ENCODE assay signal across 22 mouse cellular contexts in the genomic region with DNA sequence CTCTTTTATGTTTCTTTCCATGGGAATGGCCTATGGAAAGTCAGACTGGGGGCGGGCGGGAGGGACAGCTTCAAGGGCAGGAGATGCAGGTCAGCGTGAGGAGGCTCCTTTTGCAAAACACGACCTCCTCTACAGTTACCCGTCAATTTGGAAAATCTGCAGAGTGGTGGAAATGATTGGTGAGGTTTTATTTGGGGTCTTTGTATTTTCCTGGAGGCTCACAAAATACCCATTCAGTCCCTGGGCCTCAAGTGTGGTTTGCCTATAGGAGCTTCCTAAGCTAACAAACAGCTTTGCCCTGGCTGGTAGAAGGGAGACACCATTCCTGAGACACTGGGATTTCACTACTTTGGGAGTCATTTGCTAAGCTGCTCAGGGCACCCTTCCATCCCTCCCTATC. TPM values are rescaled to one million over a fixed set of nuclear protein-coding genes. Genes with fewer than 3 reads are reported as not detected.
DNase-seq lines count a peak whose midpoint lies in the region; ATAC-seq and TF ChIP-seq lines count a peak whose summit lies in the region.
"Had no signal": no experiment of that assay in that cellular context is flagged by ENCODE, and none has a peak within 500 bp of the region (broad histone marks: within the 10 kb centered on the region; RNA-seq: fewer than 3 reads in every experiment).

No protein-coding gene starts in this region.

- no peak overlapping the region for H3K9ac ChIP-seq in lung, postnatal 0 days (replicated peaks; ENCODE audit: low read depth)
- H3K9ac ChIP-seq in neural tube, embryonic 15.5 days (replicated peaks), result no peak overlapping the region
- H3K9ac ChIP-seq in stomach, embryonic 15.5 days, result no peak overlapping the region
- H3K9ac ChIP-seq: embryonic facial prominence, embryonic 15.5 days; hindbrain, embryonic 14.5 days had no signal

- no peak for TF ChIP-seq CTCF in lung, adult 2 months (IDR thresholded peaks at IDR 0.05; ENCODE audit: insufficient read depth, low read length)
- no peak for TF ChIP-seq CTCF in lung, postnatal 0 days (IDR thresholded peaks at IDR 0.05)
- no peak for TF ChIP-seq CTCF in cerebellum, adult 2 months (IDR thresholded peaks at IDR 0.05; ENCODE audit: borderline replicate concordance, insufficient read depth, low read depth, low read length)

- no peaks in the 10 kb centered on the region; the same call in 1 of the 2 replicates for H3K4me1 ChIP-seq in lung, adult 2 months (ENCODE audit: control insufficient read depth, insufficient read depth, low read length)
- H3K4me1 ChIP-seq in lung, postnatal 0 days (ENCODE audit: insufficient read depth, low read depth, low read length), result 0 out of 2 replicates have a peak, but pooled peaks cover 3% of the 10 kb centered on the region
- H3K4me1 ChIP-seq in neural tube, embryonic 15.5 days, result peaks cover 23% of the 10 kb centered on the region
- peaks cover 5% of the 10 kb centered on the region; the same call in 1 of the 2 replicates for H3K4me1 ChIP-seq in stomach, embryonic 15.5 days
- H3K4me1 ChIP-seq in cerebellum, adult 2 months (ENCODE audit: control insufficient read depth, insufficient read depth, low read length), result no peaks in the 10 kb centered on the region; the same call in 1 of the 2 replicates

- WGBS in lung, adult 2 months, result 30% methylated on average over 5 of the region's 5 CpGs
- 18% methylated on average over 5 of the region's 5 CpGs for WGBS in lung, postnatal 0 days
- WGBS in neural tube, embryonic 15.5 days, result 4% methylated on average over 5 of the region's 5 CpGs
- WGBS in stomach, embryonic 15.5 days, result 19% methylated on average over 5 of the region's 5 CpGs
- 41% methylated on average over 5 of the region's 5 CpGs for WGBS in cerebellum, adult 2 months

- peak overlapping the region; percentile 91 for H3K27ac ChIP-seq in lung, postnatal 0 days (ENCODE audit: low read length)
- no peak overlapping the region for H3K27ac ChIP-seq in neural tube, embryonic 15.5 days (replicated peaks)
- H3K27ac ChIP-seq in stomach, embryonic 15.5 days, result peak overlapping the region; percentile 74
- H3K27ac ChIP-seq in cerebellum, adult 2 months (ENCODE audit: insufficient read depth, low read length), result no peak overlapping the region
- H3K27ac ChIP-seq: embryonic facial prominence, embryonic 15.5 days; forebrain, embryonic 10.5 days; heart, embryonic 10.5 days; hindbrain, embryonic 14.5 days had no signal

- H3K4me2 ChIP-seq in lung, postnatal 0 days (replicated peaks; ENCODE audit: low read depth, low read length), result peak overlapping the region; percentile 62; the same call in 1 of the 2 replicates
- no peak overlapping the region for H3K4me2 ChIP-seq in neural tube, embryonic 15.5 days
- H3K4me2 ChIP-seq in stomach, embryonic 15.5 days, result peak overlapping the region; percentile 39
- H3K4me2 ChIP-seq: embryonic facial prominence, embryonic 15.5 days; hindbrain, embryonic 14.5 days had no signal

- DNase-seq in lung, adult 2 months, result peak; percentile 19
- DNase-seq in lung, adult 18-20 months, result no peak
- DNase-seq in lung, postnatal 0 days (ENCODE audit: low spot score), result peak; percentile 6
- DNase-seq in lung, postnatal 25 days (ENCODE audit: low spot score), result no peak
- DNase-seq in neural tube, embryonic 10.5 days (ENCODE audit: extremely low spot score, low spot score), result peak; percentile 29
- DNase-seq in cerebellum, adult 2 months, result no peak
- DNase-seq: adrenal gland, postnatal 14 days; cerebellum, adult 11-12 months; cerebellum, adult 9-11 months; cerebellum, postnatal 36 days; heart, adult 18-20 months; heart, postnatal 10 days; heart, postnatal 4 days had no signal

- H3K36me3 ChIP-seq in lung, postnatal 0 days (ENCODE audit: insufficient read depth, low read length), result no peaks in the 10 kb centered on the region
- H3K36me3 ChIP-seq in neural tube, embryonic 15.5 days, result no peaks in the 10 kb centered on the region
- H3K36me3 ChIP-seq in stomach, embryonic 15.5 days, result no peaks in the 10 kb centered on the region
- H3K36me3 ChIP-seq: embryonic facial prominence, embryonic 15.5 days; forebrain, embryonic 10.5 days; heart, embryonic 10.5 days had no signal

- H3K4me3 ChIP-seq in lung, adult 2 months (replicated peaks; ENCODE audit: extremely low read depth, low read depth, low read length), result no peak overlapping the region
- H3K4me3 ChIP-seq in lung, postnatal 0 days (ENCODE audit: low read depth, low read length), result no peak overlapping the region
- H3K4me3 ChIP-seq in neural tube, embryonic 15.5 days (replicated peaks), result no peak overlapping the region
- no peak overlapping the region for H3K4me3 ChIP-seq in stomach, embryonic 15.5 days (replicated peaks)
- H3K4me3 ChIP-seq in cerebellum, adult 2 months (replicated peaks; ENCODE audit: insufficient read depth, low read depth, low read length), result no peak overlapping the region
- H3K4me3 ChIP-seq: embryonic facial prominence, embryonic 15.5 days; erythroblast, embryonic 14.5 days; forebrain, embryonic 10.5 days had no signal

- H3K9me3 ChIP-seq in lung, postnatal 0 days (ENCODE audit: low read length), result no peaks in the 10 kb centered on the region
- H3K9me3 ChIP-seq in neural tube, embryonic 15.5 days (replicated peaks), result no peaks in the 10 kb centered on the region
- no peaks in the 10 kb centered on the region for H3K9me3 ChIP-seq in stomach, embryonic 15.5 days
- H3K9me3 ChIP-seq: embryonic facial prominence, embryonic 15.5 days; forebrain, embryonic 10.5 days; heart, embryonic 10.5 days had no signal

- no peak for TF ChIP-seq EP300 in lung, postnatal 0 days (IDR thresholded peaks at IDR 0.05)

- peaks cover 31% of the 10 kb centered on the region for H3K27me3 ChIP-seq in lung, postnatal 0 days (replicated peaks; ENCODE audit: insufficient read depth, low read length)
- peaks cover 97% of the 10 kb centered on the region for H3K27me3 ChIP-seq in neural tube, embryonic 15.5 days (replicated peaks)
- H3K27me3 ChIP-seq in stomach, embryonic 15.5 days (replicated peaks), result peaks cover 70% of the 10 kb centered on the region
- H3K27me3 ChIP-seq in cerebellum, adult 2 months (ENCODE audit: control insufficient read depth, insufficient read depth, low read length), result peaks cover 11% of the 10 kb centered on the region

- ATAC-seq in lung, postnatal 0 days, result no peak
- no peak for ATAC-seq in neural tube, embryonic 15.5 days (ENCODE audit: low FRiP score)
- ATAC-seq in stomach, embryonic 15.5 days (ENCODE audit: insufficient read depth, low FRiP score, low read depth), result no peak
- ATAC-seq: activated CD4-positive, CD25-positive, alpha-beta regulatory T cell, adult 4 months; Patski had no signal

- TF ChIP-seq POLR2A in lung, adult 2 months (IDR thresholded peaks at IDR 0.05; ENCODE audit: borderline replicate concordance, extremely low read depth, low read depth, low read length), result peak; percentile 10; the same call in 1 of the 2 replicates
- TF ChIP-seq POLR2A in cerebellum, adult 2 months (IDR thresholded peaks at IDR 0.05; ENCODE audit: borderline replicate concordance, insufficient read depth, low read length), result no peak

RNA-seq across cellular contexts. Expression of gene Foxa2, which starts 5.4 kb away (rescaled TPM):
- polyA plus RNA-seq in lung, adult 2 months (2012; rRNA removed), result 80.1 and 106 TPM in 2 replicates
- polyA plus RNA-seq in lung, postnatal 0 days (2015; fragmentation: Nextera tagmentation; extraction: Ambion mirVana), result 37.0 and 37.7 TPM in 2 replicates
- polyA plus RNA-seq in neural tube, embryonic 15.5 days (2015; fragmentation: Nextera tagmentation; extraction: Ambion mirVana), result 1.3 and 2.2 TPM in 2 replicates
- 13.0 and 18.4 TPM in 2 replicates for polyA plus RNA-seq in stomach, embryonic 15.5 days (2015; fragmentation: Nextera tagmentation; extraction: Ambion mirVana)
- polyA plus RNA-seq in cerebellum, adult 2 months (2012; rRNA removed), result not detected in 2 replicates
- polyA plus RNA-seq: activated CD4-positive, CD25-positive, alpha-beta regulatory T cell, adult 4 months; erythroblast, embryonic 14.5 days had no signal

Comparison
In these comparisons a context has a peak if more than half of its experiments do, and no peak if none do; other contexts are left out.
1. DNase-seq: peak in lung, adult 2 months (single experiment), lung, postnatal 0 days (single experiment) and neural tube, embryonic 10.5 days (single experiment); none in lung, adult 18-20 months (0 of 2), lung, postnatal 25 days (single experiment) and cerebellum, adult 2 months (0 of 2).
2. H3K27ac ChIP-seq: peak in lung, postnatal 0 days (single experiment) and stomach, embryonic 15.5 days (single experiment); none in neural tube, embryonic 15.5 days (single experiment) and cerebellum, adult 2 months (single experiment).